Mouse (Mus musculus): ENCODE measurements around the gene Ntf3.

Ntf3 gene

DNA sequence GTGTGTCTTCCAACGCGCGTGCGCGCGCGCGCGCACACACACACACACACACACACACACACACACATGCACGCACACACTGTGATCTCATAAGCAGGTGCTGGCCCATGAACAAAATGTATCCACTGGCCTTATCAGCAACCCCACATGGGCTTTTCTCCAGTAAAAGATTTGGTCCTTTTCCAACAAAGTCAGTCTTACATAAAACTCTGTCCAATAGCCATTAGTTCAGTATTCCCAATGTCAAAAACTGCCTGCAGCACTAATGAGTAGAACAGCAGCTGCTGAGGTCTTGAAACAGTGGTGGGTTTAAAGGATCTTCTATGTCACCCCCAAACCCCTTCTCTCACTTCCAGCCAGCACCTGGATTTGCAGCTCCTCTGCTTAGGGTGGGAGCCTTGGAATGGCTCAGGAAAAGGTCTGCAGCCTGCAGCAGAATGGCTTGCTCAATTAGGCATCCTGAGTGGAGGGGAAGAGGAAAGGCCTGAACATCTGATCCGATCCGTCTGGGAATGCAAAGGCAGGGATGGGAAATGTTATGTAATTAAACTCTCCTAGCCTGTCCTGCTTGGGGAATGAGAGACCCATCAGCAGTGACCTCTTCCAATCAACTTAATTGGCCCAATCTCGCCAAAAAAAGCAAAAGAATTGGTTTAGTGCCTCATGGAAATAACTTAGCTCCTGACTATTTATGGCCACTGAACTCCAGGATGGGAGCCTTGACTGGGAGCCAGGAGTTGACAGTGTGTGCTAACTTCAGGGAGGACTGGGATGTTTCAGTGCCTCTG is 7.2 kb downstream of the Ntf3 start:
- no peak for DNase-seq (ENCODE audit: low read depth)

DNA sequence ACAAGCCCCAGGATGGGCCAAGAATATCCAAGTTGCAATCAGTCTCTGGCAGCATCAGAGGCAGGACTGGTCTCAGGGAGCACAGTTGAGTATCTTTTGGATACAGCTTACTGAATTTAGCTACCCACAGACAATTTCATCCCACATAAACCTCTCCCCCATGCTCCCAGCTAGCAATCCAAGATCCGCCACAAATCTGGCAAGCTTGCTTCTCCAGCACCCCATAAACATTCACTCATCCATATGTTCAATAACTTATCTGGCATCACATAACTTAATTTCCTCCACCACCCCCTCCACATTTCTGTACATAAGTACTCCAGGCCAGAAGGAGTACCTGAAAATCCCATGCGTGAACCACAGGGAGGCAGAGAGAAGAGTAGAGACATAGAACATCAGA is 10.8 kb downstream of the Ntf3 start:
- DNase-seq (ENCODE audit: low read depth), result no peak

GRCm38 (mm10) chr6:126154372-126154982 is 12.2 kb downstream of the Ntf3 start:
- DNase-seq (ENCODE audit: low read depth), result no peak

- no peak for DNase-seq (ENCODE audit: low read depth)
Measured at GRCm38 (mm10) chr6:126153154-126153553, 13.6 kb downstream of the Ntf3 start.

DNA sequence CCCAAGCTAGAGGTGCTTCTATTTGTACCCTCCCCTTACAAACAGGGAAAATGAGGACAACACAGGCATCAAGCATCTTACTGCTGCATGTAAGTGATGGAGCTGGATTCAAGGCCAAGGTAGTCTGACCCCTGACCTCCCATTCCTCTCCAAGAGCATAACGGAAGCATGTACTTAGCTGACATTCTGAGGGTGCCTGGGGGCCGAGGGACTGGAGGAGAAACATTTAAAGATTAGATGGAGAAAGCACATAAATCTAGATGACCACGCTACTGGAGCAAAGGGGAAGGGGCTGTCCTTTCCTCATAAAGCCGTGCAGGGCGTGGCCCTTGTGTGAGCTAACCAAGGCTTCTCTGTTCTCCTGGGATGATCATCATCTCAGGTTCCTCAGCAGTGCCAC is 23.1 kb downstream of the Ntf3 start:
- DNase-seq (ENCODE audit: low read depth), result no peak

DNA sequence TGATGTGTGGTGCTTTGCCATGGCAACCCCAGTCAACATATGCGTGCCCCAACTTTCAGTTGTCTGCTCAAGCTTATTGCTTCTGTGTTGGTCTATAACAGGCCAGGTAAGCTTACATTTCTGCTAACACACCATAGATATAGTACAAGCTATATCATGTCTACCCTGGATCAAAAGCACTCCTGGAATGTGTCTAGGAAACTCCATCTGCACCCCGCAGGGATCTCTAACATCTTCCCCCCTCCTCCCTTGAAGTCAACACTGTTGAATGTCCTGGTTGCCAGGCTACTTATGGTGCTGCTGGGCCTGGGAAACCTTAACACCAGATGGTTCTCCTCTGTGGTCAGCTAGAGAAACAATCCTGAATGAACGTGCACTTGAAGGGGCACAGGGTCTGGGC is 24.0 kb downstream of the Ntf3 start:
- no peak for DNase-seq (ENCODE audit: low read depth)

DNA sequence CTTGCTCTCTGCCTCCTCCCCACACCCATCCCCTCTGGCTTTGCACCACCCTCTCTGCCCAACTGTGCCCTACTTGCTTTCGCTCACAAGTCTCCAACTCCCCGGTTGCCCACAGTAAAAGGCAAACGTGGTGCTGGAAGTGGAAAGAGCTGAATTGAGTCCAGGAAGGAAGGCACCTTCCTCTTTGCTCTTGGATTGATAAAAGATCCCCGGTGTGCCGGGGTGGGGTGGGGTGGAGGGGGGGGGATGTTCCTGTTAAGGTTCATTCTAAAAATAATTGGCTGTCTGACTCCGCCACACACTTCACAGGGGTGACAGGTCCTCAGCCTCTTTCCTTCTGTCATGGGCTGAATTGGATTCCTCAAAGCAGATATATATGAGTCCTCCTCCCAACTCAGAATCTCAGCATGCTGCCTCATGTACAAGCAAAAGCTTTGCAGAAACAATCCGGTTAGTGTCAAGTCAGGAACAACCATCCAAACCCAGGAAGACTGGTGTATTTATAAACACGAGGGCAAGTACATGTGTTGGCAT is 24.6 kb downstream of the Ntf3 start:
- no peak for DNase-seq (ENCODE audit: low read depth)

DNA sequence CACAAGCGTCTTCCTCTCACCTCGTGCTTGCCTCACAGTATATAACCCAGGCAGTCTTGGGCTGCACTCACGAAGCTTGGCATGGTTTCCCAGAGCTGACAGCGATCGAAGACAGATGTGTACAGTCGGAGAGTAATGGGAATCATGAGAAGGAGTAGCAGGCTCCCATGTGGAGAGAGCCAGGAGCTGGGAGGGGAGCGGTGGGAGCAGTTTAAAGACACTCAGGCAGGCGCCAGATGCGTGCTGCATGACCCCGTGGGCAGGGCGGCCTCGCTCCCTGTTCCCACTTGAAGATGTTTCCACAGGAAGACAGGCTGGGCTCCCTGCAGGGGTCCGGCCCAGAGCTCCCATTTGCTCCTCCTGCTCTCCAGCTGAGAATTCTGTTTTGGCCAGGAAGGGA is 25.2 kb downstream of the Ntf3 start:
- no peak for DNase-seq (ENCODE audit: low read depth)

DNA sequence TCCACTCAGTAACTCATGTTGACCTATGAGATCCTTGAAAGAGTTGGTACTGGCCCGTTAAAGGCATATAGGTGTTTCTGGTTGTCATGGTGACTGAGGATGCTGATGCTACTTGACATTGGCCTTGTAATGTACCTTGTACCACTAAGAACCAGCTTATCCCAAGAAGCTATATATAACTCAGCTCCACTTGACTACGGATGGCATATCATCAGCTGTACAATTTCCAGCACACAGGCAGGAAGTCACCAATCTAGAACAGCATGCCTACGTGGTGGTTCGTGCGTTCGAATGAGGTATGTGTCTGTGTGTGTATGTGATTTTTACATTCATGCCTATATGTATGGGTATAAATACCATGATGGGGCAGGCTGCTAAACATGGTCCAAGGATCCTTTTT is 25.7 kb downstream of the Ntf3 start:
- no peak for DNase-seq (ENCODE audit: low read depth)

DNA sequence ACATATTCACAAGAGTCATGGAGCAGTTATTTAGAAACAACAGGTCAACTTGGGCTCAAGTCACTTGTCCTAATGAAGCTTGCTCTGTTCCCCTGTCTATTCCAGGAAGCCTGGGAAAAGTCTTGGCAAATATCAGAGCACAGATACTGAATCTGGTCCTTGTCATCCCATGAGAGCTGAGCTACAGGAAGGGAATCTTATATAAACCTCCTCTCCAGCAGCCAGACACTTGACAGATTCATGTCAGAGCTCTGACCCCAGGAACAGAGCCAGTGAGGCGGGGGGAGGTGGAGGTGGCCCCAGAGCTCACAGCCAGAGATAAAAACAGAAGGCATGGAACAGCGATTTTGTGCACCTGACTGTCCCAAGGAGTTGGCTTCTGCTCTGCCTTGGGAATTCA is 26.3 kb downstream of the Ntf3 start:
- no peak for DNase-seq (ENCODE audit: low read depth)

- no peak for DNase-seq (ENCODE audit: low read depth)
Measured at GRCm38 (mm10) chr6:126134155-126134906, 32.4 kb downstream of the Ntf3 start.

DNA sequence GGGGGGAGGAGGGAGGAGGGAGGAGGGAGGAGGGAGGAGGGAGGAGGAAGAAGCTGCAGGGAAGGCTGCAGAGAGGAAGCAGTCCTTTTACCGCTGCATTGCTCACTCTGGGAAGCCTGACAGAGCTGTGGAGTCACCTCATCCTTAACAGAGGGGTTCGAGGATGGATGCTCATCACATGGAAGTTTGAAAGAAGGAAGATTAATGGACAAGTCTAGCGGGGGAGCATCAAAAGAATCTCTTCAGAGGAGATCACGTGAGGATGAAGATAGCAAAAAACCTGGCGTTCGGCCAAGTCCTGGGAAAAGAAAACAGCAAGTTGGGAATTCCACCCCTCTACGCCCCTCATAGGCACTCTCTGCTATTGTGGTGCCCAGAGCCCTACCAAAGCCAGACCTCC is 38.5 kb downstream of the Ntf3 start:
- DNase-seq (ENCODE audit: low read depth), result no peak

- no peak for DNase-seq (ENCODE audit: low read depth)
Measured at GRCm38 (mm10) chr6:126118247-126118646, 48.5 kb downstream of the Ntf3 start.

- no peak for DNase-seq (ENCODE audit: low read depth)
Measured at GRCm38 (mm10) chr6:126117191-126117590, 49.5 kb downstream of the Ntf3 start.

DNA sequence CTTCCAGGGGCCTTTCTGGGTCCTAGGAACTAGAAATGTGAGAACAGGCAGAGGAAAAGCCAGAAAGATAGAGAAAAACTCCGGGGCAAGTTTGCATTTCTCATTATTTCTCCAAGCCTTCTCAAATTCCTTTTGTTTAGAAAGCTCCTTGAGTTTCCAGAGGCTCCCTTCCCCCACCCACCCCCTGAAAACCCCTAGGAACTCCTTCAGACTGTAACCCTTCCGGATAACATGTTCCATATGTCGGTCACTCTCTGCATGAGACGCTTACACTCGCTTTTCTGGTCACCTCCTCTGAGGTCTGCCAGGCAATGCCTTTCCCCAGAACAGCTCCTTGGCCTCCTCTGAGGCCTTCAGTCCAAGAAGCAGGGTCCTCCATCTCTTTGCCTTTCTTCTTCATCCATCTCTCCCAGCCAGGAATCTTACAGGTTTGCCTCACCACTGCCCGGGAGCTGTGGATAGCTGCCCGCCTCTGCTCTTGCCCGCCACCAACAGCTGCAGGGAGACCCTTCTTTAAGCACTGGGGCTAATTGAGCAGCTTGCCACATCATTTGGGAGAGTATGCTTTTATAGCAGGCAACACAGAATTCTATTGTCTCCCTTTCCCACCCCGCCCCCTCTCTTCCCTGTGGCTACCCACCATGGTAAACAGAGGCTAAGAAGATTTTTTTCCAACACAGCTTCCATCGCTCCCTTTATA is 51.6 kb downstream of the Ntf3 start:
- DNase-seq (ENCODE audit: low read depth), result no peak

- no peak for DNase-seq (ENCODE audit: low read depth)
Measured at GRCm38 (mm10) chr6:126110892-126111835, 55.5 kb downstream of the Ntf3 start.

DNA sequence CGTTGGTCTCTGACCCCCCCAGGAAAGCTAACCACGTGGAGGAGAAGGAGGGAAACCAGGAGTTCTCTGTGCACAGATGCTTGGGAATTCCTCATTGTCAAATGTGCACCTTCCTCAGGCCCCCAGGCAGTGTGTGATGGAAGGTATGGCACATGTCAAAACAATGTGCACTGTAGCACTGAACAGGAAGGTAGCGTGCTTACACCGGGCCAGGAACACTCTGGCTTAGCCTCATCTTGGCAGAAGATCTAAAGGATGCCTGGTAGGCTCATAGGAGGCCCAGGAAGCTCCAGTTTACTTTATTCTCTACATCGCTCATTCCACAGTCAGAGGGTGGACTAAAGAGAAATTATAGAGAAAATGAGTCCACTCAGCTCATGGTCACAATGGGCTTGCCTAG is 57.5 kb downstream of the Ntf3 start:
- DNase-seq (ENCODE audit: low read depth), result no peak

DNA sequence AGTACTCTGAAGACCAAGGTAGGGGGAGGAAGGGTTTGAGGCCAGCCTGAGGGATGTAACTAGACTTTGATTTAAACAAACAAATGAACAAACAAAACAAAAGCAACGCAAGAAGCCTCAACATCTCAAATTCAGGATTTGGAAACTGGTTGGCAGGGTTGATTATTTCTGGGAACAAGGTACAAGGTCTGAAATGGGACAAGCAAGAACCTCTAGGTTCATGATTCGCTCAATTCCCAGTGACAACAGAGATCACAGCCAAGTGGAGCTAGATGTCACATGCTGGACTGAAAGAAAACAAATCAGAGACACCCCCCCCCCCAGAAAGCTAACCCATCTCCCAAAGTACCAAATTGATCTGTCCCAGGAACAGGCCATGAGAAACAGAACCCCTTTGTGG is 57.9 kb downstream of the Ntf3 start:
- no peak for DNase-seq (ENCODE audit: low read depth)

GRCm38 (mm10) chr6:126107398-126107797 is 59.3 kb downstream of the Ntf3 start:
- DNase-seq (ENCODE audit: low read depth), result no peak

DNA sequence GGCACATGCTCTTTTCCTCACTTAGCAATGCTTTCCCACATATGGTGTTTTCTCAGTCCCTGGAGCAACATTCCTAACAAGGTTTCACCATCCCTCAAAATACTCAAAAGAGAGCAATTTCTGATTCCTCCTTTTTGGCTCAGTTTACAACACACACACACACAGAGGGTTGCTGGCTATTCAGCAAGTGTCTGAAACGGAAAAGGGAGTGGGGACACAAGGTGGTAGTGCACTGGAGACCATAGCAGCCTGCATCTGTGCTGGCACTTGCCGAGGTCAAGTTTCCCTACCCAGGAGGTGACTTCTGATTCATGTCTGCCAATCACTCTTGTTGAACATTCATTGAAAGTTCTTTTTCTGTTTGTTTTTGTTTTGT is 59.9 kb downstream of the Ntf3 start:
- no peak for DNase-seq (ENCODE audit: low read depth)
